Mouse (Mus musculus) ES-Bruce4 (cell line): ENCODE measurements around the gene Peak1.

Experiments
- CTCF ChIP-seq: IDR thresholded peaks from one replicate; pipeline ENCODE4 v1.8.1; 2011; ENCODE audit warnings: low read depth, low read length
- POLR2A ChIP-seq: IDR thresholded peaks from one replicate; pipeline ENCODE4 v1.8.1; 2011; ENCODE audit warnings: low read length; ENCODE audit not compliant: insufficient read depth

DNA sequence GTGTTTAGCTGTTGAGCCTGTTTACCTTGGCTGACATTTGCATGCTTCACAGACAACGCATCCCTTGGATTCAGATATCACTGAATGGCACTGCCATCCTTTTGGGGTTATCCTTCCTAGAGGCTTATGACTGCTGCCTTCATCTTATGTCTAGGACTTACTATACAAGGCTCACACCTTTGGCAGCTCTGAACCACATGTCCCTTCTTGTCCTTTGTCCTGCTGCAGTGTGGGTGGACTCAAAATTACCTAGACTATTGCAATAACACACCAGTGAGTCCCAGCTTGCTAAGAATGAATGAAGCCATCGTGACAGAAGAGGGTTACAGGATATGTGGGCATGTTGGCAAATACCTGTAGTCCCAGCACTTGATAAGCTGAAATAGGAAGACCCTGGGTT, 199.8 kb downstream of the Peak1 start:
- TF ChIP-seq CTCF (no peak), POLR2A (no peak)
